Mouse (Mus musculus): Measurements from ENCODE around the gene Calcoco1. TPM values are rescaled to one million over a fixed set of nuclear protein-coding genes. Genes with fewer than 3 reads are reported as not detected.
"Not testable (repeated sequence)": the region's sequence is repeated elsewhere in the genome, so short reads cannot be mapped to it uniquely, and the experiment has no call there.

Calcoco1 gene
- polyA plus RNA-seq, 1 experiment from 2014 or later = 99.4 TPM

GRCm38 (mm10) chr15:102671721-102672214, 50.2 kb downstream of the Calcoco1 start:
- Histone ChIP-seq H3K27me3 (replicated peaks; ENCODE audit: insufficient read depth, low read length) (no peaks in the 10 kb centered on the region), H3K9me3 (ENCODE audit: low read length) (no peaks in the 10 kb centered on the region), H3K4me3 (ENCODE audit: low read depth, low read length) (peak overlapping the region; percentile 46), H3K4me1 (ENCODE audit: insufficient read depth, low read depth, low read length) (peaks cover 4% of the 10 kb centered on the region; the same call in 1 of the 2 replicates), H3K27ac (ENCODE audit: low read length) (peak overlapping the region; percentile 98), H3K4me2 (replicated peaks; ENCODE audit: low read depth, low read length) (peak overlapping the region; percentile 74), H3K9ac (replicated peaks; ENCODE audit: low read depth) (peak overlapping the region; percentile 83), H3K36me3 (ENCODE audit: insufficient read depth, low read length) (no peaks in the 10 kb centered on the region)
- ATAC-seq = peak; percentile 73
- 1% methylated on average over 34 of the region's 34 CpGs for WGBS
- TF ChIP-seq EP300 (IDR thresholded peaks at IDR 0.05) (no peak; the same call in 1 of the 2 replicates), CTCF (IDR thresholded peaks at IDR 0.05) (no peak)
- DNase-seq (ENCODE audit: low spot score) = peak; percentile 90

- H3K27me3 ChIP-seq (replicated peaks; ENCODE audit: insufficient read depth, low read length) = no peaks in the 10 kb centered on the region
- peaks cover 4% of the 10 kb centered on the region; the same call in 1 of the 2 replicates for H3K4me1 ChIP-seq (ENCODE audit: insufficient read depth, low read depth, low read length)
- peak overlapping the region; percentile 74 for H3K4me2 ChIP-seq (replicated peaks; ENCODE audit: low read depth, low read length)
- peak overlapping the region; percentile 98 for H3K27ac ChIP-seq (ENCODE audit: low read length)
- no peaks in the 10 kb centered on the region for H3K9me3 ChIP-seq (ENCODE audit: low read length)
- ATAC-seq (peak; percentile 90), DNase-seq (ENCODE audit: low spot score) (peak; percentile 98)
- peak overlapping the region; percentile 77 for H3K4me3 ChIP-seq (ENCODE audit: low read depth, low read length)
- no peaks in the 10 kb centered on the region for H3K36me3 ChIP-seq (ENCODE audit: insufficient read depth, low read length)
- H3K9ac ChIP-seq (replicated peaks; ENCODE audit: low read depth) = peak overlapping the region; percentile 97
- 2% methylated on average over 51 of the region's 53 CpGs for WGBS
- TF ChIP-seq CTCF (IDR thresholded peaks at IDR 0.05) (peak; percentile 100), EP300 (IDR thresholded peaks at IDR 0.05) (peak; percentile 63)
Observed at GRCm38 (mm10) chr15:102670767-102671575, 51.0 kb downstream of the Calcoco1 start.

- Histone ChIP-seq H3K27me3 (replicated peaks; ENCODE audit: insufficient read depth, low read length) (no peaks in the 10 kb centered on the region), H3K9me3 (ENCODE audit: low read length) (no peaks in the 10 kb centered on the region), H3K9ac (replicated peaks; ENCODE audit: low read depth) (peak overlapping the region; percentile 97), H3K4me2 (replicated peaks; ENCODE audit: low read depth, low read length) (peak overlapping the region; percentile 66), H3K4me1 (ENCODE audit: insufficient read depth, low read depth, low read length) (peaks cover 4% of the 10 kb centered on the region; the same call in 1 of the 2 replicates), H3K27ac (ENCODE audit: low read length) (peak overlapping the region; percentile 72), H3K4me3 (ENCODE audit: low read depth, low read length) (peak overlapping the region; percentile 77), H3K36me3 (ENCODE audit: insufficient read depth, low read length) (no peaks in the 10 kb centered on the region)
- 6% methylated on average over 6 of the region's 6 CpGs for WGBS
- no peak for DNase-seq (ENCODE audit: low spot score)
- TF ChIP-seq CTCF (IDR thresholded peaks at IDR 0.05) (no peak), EP300 (IDR thresholded peaks at IDR 0.05) (no peak)
- no peak for ATAC-seq
Observed at GRCm38 (mm10) chr15:102670281-102670680, 51.7 kb downstream of the Calcoco1 start.

- Histone ChIP-seq H3K4me1 (ENCODE audit: insufficient read depth, low read depth, low read length) (peaks cover 4% of the 10 kb centered on the region; the same call in 1 of the 2 replicates), H3K27ac (ENCODE audit: low read length) (no peak overlapping the region), H3K4me2 (replicated peaks; ENCODE audit: low read depth, low read length) (no peak overlapping the region), H3K4me3 (ENCODE audit: low read depth, low read length) (no peak overlapping the region), H3K9me3 (ENCODE audit: low read length) (no peaks in the 10 kb centered on the region), H3K36me3 (ENCODE audit: insufficient read depth, low read length) (0 out of 2 replicates have a peak, but pooled peaks cover 3% of the 10 kb centered on the region), H3K27me3 (replicated peaks; ENCODE audit: insufficient read depth, low read length) (no peaks in the 10 kb centered on the region), H3K9ac (replicated peaks; ENCODE audit: low read depth) (no peak overlapping the region)
- DNase-seq (ENCODE audit: low spot score) = no peak
- TF ChIP-seq CTCF (IDR thresholded peaks at IDR 0.05) (no peak), EP300 (IDR thresholded peaks at IDR 0.05) (no peak)
- 76% methylated on average over 8 of the region's 8 CpGs for WGBS
- no peak for ATAC-seq
Observed at GRCm38 (mm10) chr15:102669571-102669970, 52.4 kb downstream of the Calcoco1 start.

GRCm38 (mm10) chr15:102665494-102665893, 56.5 kb downstream of the Calcoco1 start:
- Histone ChIP-seq H3K27me3 (replicated peaks; ENCODE audit: insufficient read depth, low read length) (no peaks in the 10 kb centered on the region), H3K4me3 (ENCODE audit: low read depth, low read length) (no peak overlapping the region), H3K9me3 (ENCODE audit: low read length) (no peaks in the 10 kb centered on the region), H3K36me3 (ENCODE audit: insufficient read depth, low read length) (peaks cover 12% of the 10 kb centered on the region; the same call in 1 of the 2 replicates), H3K27ac (ENCODE audit: low read length) (no peak overlapping the region), H3K9ac (replicated peaks; ENCODE audit: low read depth) (no peak overlapping the region), H3K4me1 (ENCODE audit: insufficient read depth, low read depth, low read length) (peaks cover 4% of the 10 kb centered on the region; the same call in 1 of the 2 replicates), H3K4me2 (replicated peaks; ENCODE audit: low read depth, low read length) (no peak overlapping the region)
- WGBS = 27% methylated on average over 4 of the region's 4 CpGs
- ATAC-seq (peak; percentile 81), DNase-seq (ENCODE audit: low spot score) (peak; percentile 81)
- peak; percentile 87 for TF ChIP-seq CTCF (IDR thresholded peaks at IDR 0.05)
- no peak for TF ChIP-seq EP300 (IDR thresholded peaks at IDR 0.05)

GRCm38 (mm10) chr15:102663825-102664224, 58.2 kb downstream of the Calcoco1 start:
- Histone ChIP-seq H3K4me3 (ENCODE audit: low read depth, low read length) (no peak overlapping the region), H3K36me3 (ENCODE audit: insufficient read depth, low read length) (peaks cover 12% of the 10 kb centered on the region; the same call in 1 of the 2 replicates), H3K27me3 (replicated peaks; ENCODE audit: insufficient read depth, low read length) (no peaks in the 10 kb centered on the region), H3K4me1 (ENCODE audit: insufficient read depth, low read depth, low read length) (no peaks in the 10 kb centered on the region), H3K9ac (replicated peaks; ENCODE audit: low read depth) (no peak overlapping the region), H3K4me2 (replicated peaks; ENCODE audit: low read depth, low read length) (no peak overlapping the region), H3K27ac (ENCODE audit: low read length) (no peak overlapping the region), H3K9me3 (ENCODE audit: low read length) (no peaks in the 10 kb centered on the region)
- TF ChIP-seq CTCF (IDR thresholded peaks at IDR 0.05) (no peak), EP300 (IDR thresholded peaks at IDR 0.05) (no peak)
- DNase-seq (ENCODE audit: low spot score) = no peak
- ATAC-seq = no peak
- 86% methylated on average over 8 of the region's 8 CpGs for WGBS

- H3K4me3 ChIP-seq (ENCODE audit: low read depth, low read length); H3K27ac ChIP-seq (ENCODE audit: low read length); ATAC-seq; DNase-seq (ENCODE audit: low spot score); H3K27me3 ChIP-seq (replicated peaks; ENCODE audit: insufficient read depth, low read length); H3K4me1 ChIP-seq (ENCODE audit: insufficient read depth, low read depth, low read length); H3K9me3 ChIP-seq (ENCODE audit: low read length); H3K4me2 ChIP-seq (replicated peaks; ENCODE audit: low read depth, low read length); H3K9ac ChIP-seq (replicated peaks; ENCODE audit: low read depth): not testable (repeated sequence)
- no CpG with 5 or more reads among the region's 2 CpGs for WGBS
- peaks cover 12% of the 10 kb centered on the region; the same call in 1 of the 2 replicates for H3K36me3 ChIP-seq (ENCODE audit: insufficient read depth, low read length)
Observed at GRCm38 (mm10) chr15:102662601-102663000, 59.4 kb downstream of the Calcoco1 start.

All from lung, postnatal 0 days (tissue).